Mouse (Mus musculus): Measurements from ENCODE around the gene Gm3667.
"Not testable (repeated sequence)": the region's sequence is repeated elsewhere in the genome, so short reads cannot be mapped to it uniquely, and the experiment has no call there.

The Gm3667 gene

DNA sequence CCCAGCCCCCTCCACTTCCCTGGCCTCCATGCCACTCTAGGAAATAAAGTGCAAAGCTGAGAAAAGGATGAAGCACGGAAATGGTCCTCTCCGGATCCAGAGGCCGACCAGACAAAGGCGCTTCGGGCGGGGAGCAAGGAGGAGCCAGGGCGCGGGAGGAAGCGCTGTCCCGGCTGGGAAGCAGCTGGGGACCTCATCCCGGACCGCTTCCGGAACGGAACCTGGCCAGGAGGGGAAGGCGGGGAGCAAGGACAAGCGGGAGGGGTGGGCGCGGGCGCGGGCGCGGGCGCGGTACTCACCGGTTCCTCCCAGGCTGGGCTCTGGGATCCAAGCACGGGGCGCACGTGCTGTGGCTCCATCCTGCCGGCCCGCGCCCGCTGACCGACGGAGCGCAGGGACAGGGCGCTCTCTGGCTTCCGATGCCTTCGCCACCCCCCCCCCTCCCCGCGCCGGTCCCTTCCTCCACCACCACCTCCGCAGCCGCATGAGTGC, at the start of gene Gm3667:
TSS of gene Gm3667 (minus strand) at position 442 of the 492 bp plus-strand sequence.
- in situ Hi-C loops (cut with MboI; ENCODE audit: low pct_unique_long_range_greater_than_20kb in 1 of 2, low sequenced_read_pairs in 2 of 2, unreplicated experiment in 1 of 2) = not testable (repeated sequence)

DNA sequence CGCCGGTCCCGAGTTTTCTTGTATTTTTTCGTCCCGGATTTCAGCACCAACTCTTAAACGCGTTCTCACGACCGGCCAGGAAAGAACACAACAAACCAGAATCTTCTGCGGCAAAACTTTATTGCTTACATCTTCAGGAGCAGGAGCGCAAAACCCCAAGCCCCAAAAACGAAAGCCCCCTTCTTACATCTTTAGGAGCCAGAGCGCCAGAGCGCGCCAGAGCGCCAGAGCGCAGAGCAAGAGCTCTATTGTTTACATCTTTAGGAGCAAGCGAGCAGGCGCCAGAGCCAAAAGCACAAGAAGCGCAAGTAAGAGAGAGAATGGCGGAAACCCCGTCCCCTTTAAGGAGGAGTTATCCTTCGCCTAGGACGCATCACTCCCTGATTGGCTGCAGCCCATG, 10.1 kb upstream of the Gm3667 start:
- in situ Hi-C loops (cut with MboI; ENCODE audit: low pct_unique_long_range_greater_than_20kb in 1 of 2, low sequenced_read_pairs in 2 of 2, unreplicated experiment in 1 of 2) = not testable (repeated sequence)

DNA sequence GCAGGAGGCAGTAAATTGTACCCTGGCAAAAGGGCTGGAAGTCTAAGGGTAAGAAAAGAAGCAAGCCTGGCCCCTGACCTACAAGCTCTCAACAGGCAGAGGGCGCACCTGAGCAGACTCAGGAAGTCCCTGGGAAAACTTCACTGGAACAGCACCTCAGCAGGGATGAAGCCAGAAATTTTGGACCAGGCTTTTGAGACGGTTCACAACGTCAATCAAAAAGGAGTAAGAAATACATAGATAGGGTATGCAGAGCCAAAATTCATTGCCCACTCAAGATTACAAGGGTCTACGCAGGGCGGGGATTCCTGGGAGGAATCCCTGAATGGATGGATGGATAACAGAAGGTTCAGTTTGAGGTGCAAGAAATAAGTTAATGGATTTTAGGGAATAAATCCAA, 951 bp downstream of the Gm3667 start:
- in situ Hi-C loops (cut with MboI; ENCODE audit: low pct_unique_long_range_greater_than_20kb in 1 of 2, low sequenced_read_pairs in 2 of 2, unreplicated experiment in 1 of 2) = not testable (repeated sequence)

DNA sequence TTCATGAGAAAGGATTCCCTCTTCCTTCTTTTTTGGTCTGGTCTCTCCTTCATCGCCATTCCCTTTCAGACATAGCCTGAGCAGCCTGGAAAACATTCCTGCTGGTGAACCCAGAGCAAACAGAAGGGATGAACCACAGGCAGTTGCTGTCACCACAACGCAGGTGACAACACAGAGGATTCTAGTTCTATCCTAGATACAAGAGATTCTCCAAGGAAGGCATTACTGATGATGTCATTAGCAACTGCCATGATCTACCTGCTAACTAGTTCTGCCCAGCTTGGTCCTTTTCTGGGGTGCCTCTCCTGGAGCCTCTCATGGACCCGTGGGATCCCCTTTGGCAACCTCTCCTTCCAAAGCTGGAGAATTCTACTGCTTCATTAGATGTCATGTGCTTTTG, 49.6 kb downstream of the Gm3667 start, which contains the start of gene Gm3642:
TSS of gene Gm3642 (minus strand) at position 101 of the 400 bp plus-strand sequence.
- in situ Hi-C loops (cut with MboI; ENCODE audit: low pct_unique_long_range_greater_than_20kb in 1 of 2, low sequenced_read_pairs in 2 of 2, unreplicated experiment in 1 of 2) = not testable (repeated sequence)

DNA sequence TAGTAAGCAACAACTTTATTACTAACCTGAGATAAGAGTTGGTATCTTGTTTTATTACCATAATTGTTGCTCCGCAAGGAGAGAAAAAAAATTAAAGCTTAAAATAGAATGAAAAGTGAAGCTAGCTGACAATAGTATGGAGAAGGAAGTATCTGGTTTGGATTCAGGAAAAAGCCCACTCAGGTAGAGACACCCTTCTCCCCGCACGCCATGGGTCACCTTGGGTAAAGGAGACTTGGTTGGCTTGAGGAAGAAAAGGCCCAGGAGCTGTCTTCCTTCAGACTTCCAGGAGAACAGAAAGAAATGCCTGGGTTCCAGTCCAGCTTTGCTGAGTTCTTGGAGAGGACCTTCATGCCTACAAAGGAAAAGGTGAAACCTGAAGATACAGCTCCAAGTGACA, 66.5 kb downstream of the Gm3667 start:
- in situ Hi-C loops (cut with MboI; ENCODE audit: low pct_unique_long_range_greater_than_20kb in 1 of 2, low sequenced_read_pairs in 2 of 2, unreplicated experiment in 1 of 2) = not testable (repeated sequence)
